ENCODE assay signal across 7 mouse cellular contexts in the genomic region with DNA sequence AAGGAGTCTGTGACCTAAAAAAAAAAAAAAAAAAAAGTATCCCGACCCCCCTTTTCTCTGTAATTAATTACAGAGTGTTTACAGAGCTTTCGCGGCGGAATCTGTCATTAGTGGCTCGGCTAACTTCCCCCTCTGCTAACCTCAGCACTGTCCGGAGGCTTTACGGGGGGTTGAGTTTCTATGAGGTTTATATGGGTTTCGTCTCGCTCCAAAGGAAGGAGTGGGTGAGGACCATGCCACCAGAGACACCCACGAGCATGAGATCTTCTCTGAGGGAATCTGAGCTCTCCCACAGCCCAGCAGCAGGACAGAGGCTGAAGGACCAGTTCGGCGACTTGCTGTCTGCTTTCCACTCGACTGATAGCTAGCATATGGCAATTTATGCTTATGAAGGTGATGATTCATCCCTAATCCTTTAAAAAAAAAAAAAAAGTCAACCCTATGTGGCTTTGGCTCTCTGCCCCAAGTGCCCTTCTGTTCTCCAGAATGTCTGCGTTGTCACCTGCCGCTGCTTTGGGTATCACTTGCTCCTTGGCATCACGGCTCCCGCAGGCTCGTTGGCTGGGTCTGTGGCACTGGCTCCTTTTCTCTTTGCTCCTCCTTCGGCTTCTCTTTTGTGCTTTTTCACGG. TPM values are rescaled to one million over a fixed set of nuclear protein-coding genes. Genes with fewer than 3 reads are reported as not detected.
DNase-seq lines count a peak whose midpoint lies in the region; ATAC-seq lines count a peak whose summit lies in the region.

No protein-coding gene starts in this region.

- no peak for DNase-seq in neural tube, embryonic 11.5 days (ENCODE audit: low spot score)
- no peak for DNase-seq in neural tube, embryonic 10.5 days (ENCODE audit: extremely low spot score, low spot score)
- DNase-seq in c-Kit-positive CD71-negative TER-119-negative erythroid progenitor cells, embryonic 14.5 days (ENCODE audit: low read depth) = peak; percentile 25
- DNase-seq in limb, embryonic 10.5 days (ENCODE audit: low spot score) = peak; percentile 42
- no peak for DNase-seq in adrenal gland, adult 18-20 months (ENCODE audit: low spot score in 2 of 2)

- H3K4me3 ChIP-seq in neural tube, embryonic 11.5 days (ENCODE audit: low read depth, low read length) = no peak overlapping the region
- peak overlapping the region; percentile 20 for H3K4me3 ChIP-seq in embryonic facial prominence, embryonic 15.5 days (replicated peaks)
- H3K4me3 ChIP-seq in limb, embryonic 10.5 days = peak overlapping the region; percentile 34
- no peak overlapping the region for H3K4me3 ChIP-seq in neural tube, embryonic 12.5 days

- peaks cover 5% of the 10 kb centered on the region; the same call in 1 of the 2 replicates for H3K27me3 ChIP-seq in neural tube, embryonic 11.5 days (ENCODE audit: control insufficient read depth, insufficient read depth, low read length)
- no peaks in the 10 kb centered on the region for H3K27me3 ChIP-seq in embryonic facial prominence, embryonic 15.5 days
- peaks cover 23% of the 10 kb centered on the region for H3K27me3 ChIP-seq in limb, embryonic 10.5 days (ENCODE audit: low read depth, poor library complexity, severe bottlenecking)
- H3K27me3 ChIP-seq in neural tube, embryonic 12.5 days (replicated peaks) = peaks cover 5% of the 10 kb centered on the region; the same call in 1 of the 2 replicates

- peak overlapping the region; percentile 17; the same call in 1 of the 2 replicates for H3K4me2 ChIP-seq in neural tube, embryonic 11.5 days (ENCODE audit: low read depth)
- H3K4me2 ChIP-seq in embryonic facial prominence, embryonic 15.5 days (replicated peaks) = peak overlapping the region; percentile 45
- H3K4me2 ChIP-seq in neural tube, embryonic 12.5 days (replicated peaks) = peak overlapping the region; percentile 33; the same call in 1 of the 2 replicates

- WGBS in neural tube, embryonic 11.5 days = 24% methylated on average over 20 of the region's 20 CpGs
- 8% methylated on average over 20 of the region's 20 CpGs for WGBS in embryonic facial prominence, embryonic 15.5 days
- WGBS in limb, embryonic 10.5 days = 10% methylated on average over 20 of the region's 20 CpGs
- 26% methylated on average over 20 of the region's 20 CpGs for WGBS in neural tube, embryonic 12.5 days

- H3K9ac ChIP-seq in neural tube, embryonic 11.5 days (ENCODE audit: low read length) = no peak overlapping the region
- no peak overlapping the region for H3K9ac ChIP-seq in embryonic facial prominence, embryonic 15.5 days
- H3K9ac ChIP-seq in neural tube, embryonic 12.5 days = no peak overlapping the region

- H3K27ac ChIP-seq in neural tube, embryonic 11.5 days (ENCODE audit: low read depth, low read length) = no peak overlapping the region
- H3K27ac ChIP-seq in embryonic facial prominence, embryonic 15.5 days (replicated peaks) = peak overlapping the region; percentile 51; the same call in 1 of the 2 replicates
- H3K27ac ChIP-seq in limb, embryonic 10.5 days = no peak overlapping the region
- no peak overlapping the region for H3K27ac ChIP-seq in neural tube, embryonic 12.5 days

- H3K36me3 ChIP-seq in neural tube, embryonic 11.5 days (ENCODE audit: control insufficient read depth, insufficient read depth, low read length) = no peaks in the 10 kb centered on the region
- H3K36me3 ChIP-seq in embryonic facial prominence, embryonic 15.5 days = no peaks in the 10 kb centered on the region
- H3K36me3 ChIP-seq in limb, embryonic 10.5 days = no peaks in the 10 kb centered on the region
- H3K36me3 ChIP-seq in neural tube, embryonic 12.5 days = no peaks in the 10 kb centered on the region

- H3K4me1 ChIP-seq in neural tube, embryonic 11.5 days (ENCODE audit: control insufficient read depth, insufficient read depth, low read length) = no peaks in the 10 kb centered on the region
- peaks cover 11% of the 10 kb centered on the region for H3K4me1 ChIP-seq in embryonic facial prominence, embryonic 15.5 days
- H3K4me1 ChIP-seq in limb, embryonic 10.5 days = peaks cover 17% of the 10 kb centered on the region
- no peaks in the 10 kb centered on the region for H3K4me1 ChIP-seq in neural tube, embryonic 12.5 days

- no peak for ATAC-seq in neural tube, embryonic 11.5 days (ENCODE audit: insufficient read depth, low FRiP score, low TSS enrichment)
- ATAC-seq in embryonic facial prominence, embryonic 15.5 days (ENCODE audit: insufficient number of reproducible peaks, low FRiP score, low TSS enrichment, low read depth) = no peak
- ATAC-seq in neural tube, embryonic 12.5 days (ENCODE audit: low FRiP score, low read depth) = no peak

- H3K9me3 ChIP-seq in neural tube, embryonic 11.5 days (ENCODE audit: control insufficient read depth, low read length) = no peaks in the 10 kb centered on the region
- no peaks in the 10 kb centered on the region for H3K9me3 ChIP-seq in embryonic facial prominence, embryonic 15.5 days (replicated peaks)
- H3K9me3 ChIP-seq in limb, embryonic 10.5 days (replicated peaks) = no peaks in the 10 kb centered on the region
- no peaks in the 10 kb centered on the region for H3K9me3 ChIP-seq in neural tube, embryonic 12.5 days

RNA-seq across cellular contexts. Expression of gene Jarid2, which starts 55.8 kb away (rescaled TPM):
- polyA plus RNA-seq in neural tube, embryonic 11.5 days (2014; fragmentation: Nextera tagmentation; extraction: Ambion mirVana) = 45.5 and 47.9 TPM in 2 replicates
- 25.7 and 27.0 TPM in 2 replicates for polyA plus RNA-seq in embryonic facial prominence, embryonic 15.5 days (2015; fragmentation: Nextera tagmentation; extraction: Ambion mirVana)
- 48.4 and 56.6 TPM in 2 replicates for polyA plus RNA-seq in limb, embryonic 10.5 days (2016; fragmentation: Nextera tagmentation; extraction: Ambion mirVana)
- polyA plus RNA-seq in neural tube, embryonic 12.5 days (2016; fragmentation: Nextera tagmentation; extraction: Ambion mirVana) = 85.5 and 93.6 TPM in 2 replicates
- total RNA-seq in adrenal gland, adult 18-20 months (2021) = 10 to 100 TPM; 17.7 to 51.9 TPM

Comparison
In these comparisons a context has a peak if more than half of its experiments do, and no peak if none do; other contexts are left out.
1. DNase-seq: peak in c-Kit-positive CD71-negative TER-119-negative erythroid progenitor cells, embryonic 14.5 days (single experiment) and limb, embryonic 10.5 days (single experiment); none in neural tube, embryonic 11.5 days (single experiment), neural tube, embryonic 10.5 days (single experiment) and adrenal gland, adult 18-20 months (0 of 2).
2. H3K4me3 ChIP-seq: peak in embryonic facial prominence, embryonic 15.5 days (single experiment) and limb, embryonic 10.5 days (single experiment); none in neural tube, embryonic 11.5 days (single experiment) and neural tube, embryonic 12.5 days (single experiment).
3. Peak in every context shown above with its lines, with median percentiles within 50 percentile points of each other: H3K4me2 ChIP-seq.